Mouse (Mus musculus) telencephalon, adult 2 months (tissue): ENCODE measurements at regions not wholly inside any gene's neighbourhood (a gene's known extent, or its start where the extent isn't known, plus 50 kb on each side); places are given as distances from the start of the nearest gene placed in this dataset.
"Not testable (repeated sequence)": the region's sequence is repeated elsewhere in the genome, so short reads cannot be mapped to it uniquely, and the experiment has no call there.

Experiments used
- DNase-seq: peaks from one replicate; pipeline ENCODE4 v3.0.0-alpha.2; 2011; ENCODE audit warnings: low read depth, low spot score

GRCm38 (mm10) chr15:38129330-38129729 is 704.0 kb downstream of the 4930447A16Rik start:
- peak; percentile 15 for DNase-seq

DNA sequence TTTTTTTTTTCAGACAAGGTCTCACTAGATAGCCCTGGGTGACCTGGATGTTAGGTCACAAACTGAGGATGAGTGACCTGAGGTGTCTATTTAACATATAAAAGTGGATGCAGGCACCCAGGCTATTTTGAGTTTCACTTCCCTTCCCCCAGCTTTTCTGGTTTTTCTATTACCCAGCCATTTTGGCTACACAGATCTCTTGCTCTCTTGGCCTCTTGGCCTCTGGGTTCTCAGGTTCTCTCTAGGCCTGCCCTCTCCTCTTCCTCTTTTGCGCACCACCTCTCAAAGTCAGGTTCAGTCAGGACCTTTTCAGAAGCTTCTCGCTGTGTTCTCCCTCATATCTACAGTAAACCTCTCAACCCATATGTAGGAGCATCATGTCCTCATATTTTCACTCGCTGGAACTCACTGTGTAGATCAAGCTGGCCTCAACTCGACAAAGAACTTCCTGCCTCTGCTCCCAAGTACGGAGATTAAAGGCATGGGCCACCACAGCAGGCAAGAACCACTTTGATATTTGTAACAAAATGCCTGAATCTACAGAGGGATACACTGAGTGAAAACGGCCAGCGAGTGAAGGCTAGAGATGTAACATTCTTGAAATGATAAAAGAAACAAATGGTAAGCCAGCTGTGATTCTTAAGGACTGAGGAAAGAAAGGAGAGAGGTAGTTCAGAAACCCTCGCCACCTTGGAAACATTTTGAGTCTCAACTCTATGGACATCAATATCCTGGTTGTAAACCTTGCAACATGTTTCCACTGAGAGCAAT is 704.7 kb downstream of the 4930447A16Rik start:
- DNase-seq, result no peak

DNA sequence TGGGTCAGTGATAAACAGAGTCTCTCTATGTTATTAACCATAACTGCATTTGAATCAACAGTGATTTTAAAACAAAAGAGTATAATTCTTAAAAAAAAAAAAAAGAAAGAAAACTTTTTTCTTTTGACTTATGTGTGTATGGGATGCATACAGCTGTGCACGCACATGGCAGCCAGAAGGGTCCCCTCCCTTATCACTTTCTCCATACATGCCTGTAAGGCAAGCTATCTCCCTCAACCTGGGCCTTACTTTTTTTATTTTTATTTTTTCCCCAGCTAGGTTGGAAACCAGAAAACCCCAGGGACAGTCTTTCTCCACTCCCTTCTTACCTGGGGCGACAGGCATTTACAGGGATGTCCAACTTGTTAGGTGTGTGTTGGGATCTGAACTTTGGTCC is 705.3 kb downstream of the 4930447A16Rik start:
- no peak for DNase-seq

DNA sequence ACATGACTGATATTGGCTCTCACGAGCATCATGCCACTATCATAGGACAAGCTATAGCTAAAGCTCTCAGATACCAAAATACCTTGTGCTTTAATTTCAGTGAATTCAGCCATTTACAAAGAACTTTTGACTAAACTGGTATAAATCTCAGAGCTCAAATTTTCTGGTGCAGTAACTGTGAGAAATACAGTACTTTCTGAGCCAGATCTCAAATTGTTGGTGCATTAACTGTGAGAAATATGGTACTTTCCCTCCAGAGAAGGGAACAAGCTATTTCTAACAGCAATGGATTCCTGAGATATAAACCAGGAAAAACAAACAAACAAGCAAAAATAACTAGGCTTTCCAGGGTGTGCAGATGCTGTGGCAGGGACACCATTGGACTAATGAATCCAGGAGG is 714.3 kb downstream of the 4930447A16Rik start:
- no peak for DNase-seq

DNA sequence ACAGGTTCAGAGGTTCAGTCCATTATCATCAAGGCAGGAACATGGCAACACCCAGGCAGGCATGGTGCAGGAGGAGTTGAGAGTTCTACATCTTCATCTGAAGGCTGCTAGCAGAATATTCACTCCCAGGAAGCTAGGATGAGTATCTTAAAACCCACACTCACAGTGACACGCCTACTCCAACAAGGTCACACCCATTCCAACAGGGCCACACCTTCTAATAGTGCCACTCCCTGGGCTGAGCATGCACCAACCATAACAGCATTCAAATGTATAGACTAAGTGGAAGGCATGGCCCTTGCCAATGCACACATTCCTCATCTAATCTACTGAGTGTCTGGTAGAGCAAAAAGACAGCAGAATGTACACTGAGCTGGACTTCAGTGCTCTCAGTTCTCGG is 718.1 kb downstream of the 4930447A16Rik start:
- no peak for DNase-seq

- no peak for DNase-seq
Observed at GRCm38 (mm10) chr15:38151654-38152053, 726.3 kb downstream of the 4930447A16Rik start.

- not testable (repeated sequence) for DNase-seq
Observed at GRCm38 (mm10) chr15:38153821-38154220, 728.5 kb downstream of the 4930447A16Rik start.

GRCm38 (mm10) chr15:38159161-38159560 is 733.8 kb downstream of the 4930447A16Rik start:
- no peak for DNase-seq

DNA sequence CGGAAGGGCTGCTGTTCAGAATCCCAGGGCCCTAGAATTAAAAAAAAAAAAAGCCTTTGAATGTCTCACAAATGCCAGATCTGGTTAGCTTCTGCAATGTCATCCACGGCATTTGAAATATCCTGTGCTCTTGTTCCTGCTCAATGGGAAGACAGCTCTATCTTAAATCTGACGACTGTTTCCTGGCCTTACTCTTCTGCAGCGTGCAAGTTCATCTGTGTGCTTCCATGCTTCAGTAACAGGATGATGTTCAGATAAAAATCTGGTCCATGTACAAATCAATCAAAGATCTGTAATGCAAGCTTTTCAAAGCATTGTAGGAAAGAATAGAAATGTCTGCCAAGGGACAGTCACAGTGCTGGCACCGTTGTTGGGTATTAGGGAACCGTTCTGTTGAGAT is 738.4 kb downstream of the 4930447A16Rik start:
- no peak for DNase-seq

- no peak for DNase-seq
Observed at GRCm38 (mm10) chr15:38164848-38165247, 739.5 kb downstream of the 4930447A16Rik start.

DNA sequence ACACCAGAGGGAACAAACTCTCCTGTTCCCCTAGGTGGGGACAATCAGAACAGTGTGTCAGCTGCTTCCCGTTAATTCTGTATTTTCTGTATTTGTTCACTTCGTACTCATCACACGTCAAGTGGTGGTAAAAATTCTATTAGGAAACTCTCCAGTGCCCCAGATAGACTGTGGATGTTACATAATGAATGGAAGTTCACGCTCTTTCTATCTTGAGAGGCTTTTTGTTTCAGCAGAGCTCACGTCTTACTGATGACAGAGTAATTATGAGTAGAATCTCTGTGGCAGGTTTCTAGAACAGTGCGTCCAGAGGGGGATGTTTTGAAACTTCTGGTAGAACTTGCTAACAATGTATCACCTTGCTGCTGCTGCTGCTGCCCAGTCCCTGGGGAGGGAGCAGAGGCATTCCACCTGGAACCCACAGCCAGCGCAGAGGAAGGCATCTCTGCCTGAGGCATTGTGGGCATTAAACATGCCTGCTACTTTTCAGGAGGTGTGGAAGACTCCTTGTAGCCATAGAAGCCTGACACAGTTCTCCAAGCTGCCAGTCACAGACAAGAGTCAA is 740.6 kb downstream of the 4930447A16Rik start:
- no peak for DNase-seq

DNA sequence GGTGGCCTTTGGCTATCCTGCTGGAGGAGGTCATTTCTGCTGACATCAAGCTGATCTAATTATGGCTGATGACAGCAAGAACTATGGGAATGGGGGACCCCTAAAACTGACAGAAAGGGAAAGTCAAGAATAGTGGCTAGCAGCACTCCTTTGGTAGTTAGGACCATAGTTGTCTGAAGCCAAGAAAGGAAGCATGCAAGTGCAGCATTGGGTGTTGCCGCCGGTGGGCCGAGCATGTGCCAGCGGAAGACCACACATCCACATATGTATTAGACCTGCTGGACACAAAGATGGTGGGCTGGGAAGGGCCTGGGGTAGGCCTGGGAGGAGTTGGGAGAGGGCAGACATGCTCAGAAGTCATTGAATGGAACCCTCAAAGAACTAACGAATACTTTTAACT is 741.1 kb downstream of the 4930447A16Rik start:
- no peak for DNase-seq

GRCm38 (mm10) chr15:38167618-38168152 is 742.3 kb downstream of the 4930447A16Rik start:
- DNase-seq, result no peak

DNA sequence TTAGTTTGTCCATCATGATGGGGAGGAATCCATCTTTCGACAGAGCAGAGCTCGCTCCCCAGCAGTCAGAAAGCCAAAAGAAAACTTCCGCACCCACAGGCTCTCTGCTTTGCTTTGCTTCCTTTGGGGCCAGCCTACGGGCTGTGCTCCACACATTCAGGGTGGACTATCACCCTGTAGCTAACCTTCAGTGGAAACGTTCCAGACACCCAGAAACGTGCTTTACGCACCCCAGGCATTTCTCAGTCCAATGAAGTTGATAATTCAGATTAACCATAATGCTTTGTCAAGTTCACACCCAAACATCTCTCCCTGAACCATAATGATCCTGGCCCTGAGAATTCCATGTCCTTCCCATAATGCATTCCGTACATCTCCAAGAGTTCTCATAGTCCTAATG is 743.8 kb downstream of the 4930447A16Rik start:
- no peak for DNase-seq
